ENCODE assay signal across 12 mouse cellular contexts in the genomic region with DNA sequence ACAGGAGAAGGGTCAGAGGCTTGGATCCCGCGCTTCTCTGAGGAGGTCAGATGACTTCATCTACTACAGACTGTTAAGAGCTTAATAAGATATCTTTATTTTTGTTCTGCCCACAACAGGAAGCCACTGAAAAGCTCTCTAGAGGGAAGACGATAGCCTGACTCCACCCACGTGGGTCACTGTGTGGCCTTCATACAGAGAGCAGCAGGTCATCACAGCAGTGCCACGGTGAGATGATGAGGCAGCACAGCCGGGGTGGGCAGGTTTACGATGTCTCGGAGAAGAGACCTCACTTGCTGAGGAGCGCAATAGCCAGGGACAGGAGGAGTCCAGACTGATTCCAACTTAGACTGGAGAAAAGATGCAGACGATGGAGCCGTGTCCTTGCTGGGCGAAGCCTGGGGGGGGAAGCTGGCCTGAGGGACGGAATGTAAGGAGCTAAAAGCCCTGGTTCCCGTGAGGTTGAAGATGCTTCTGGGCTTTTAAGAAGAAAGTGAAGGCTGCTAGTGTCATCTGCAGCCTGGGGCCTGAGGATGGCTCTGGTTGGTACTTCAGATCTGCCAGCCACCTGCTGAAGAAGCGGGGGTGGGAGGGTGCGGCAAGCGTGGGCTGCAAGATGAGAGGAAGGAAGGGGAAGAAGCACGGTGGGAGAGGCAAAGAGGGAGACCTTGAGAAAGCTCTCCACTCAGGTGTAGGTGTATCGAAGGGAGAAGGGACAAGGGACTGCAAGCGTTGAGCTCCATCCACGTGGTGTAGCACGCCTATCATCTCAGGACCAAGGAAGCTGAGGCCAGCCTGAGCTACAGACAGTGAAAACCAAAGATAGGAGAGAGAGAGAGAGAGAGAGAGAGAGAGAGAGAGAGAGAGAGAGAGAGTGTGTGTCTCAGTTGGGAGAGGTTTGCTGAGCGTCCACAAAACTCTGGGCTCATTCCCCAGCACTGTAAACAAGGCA.
DNase-seq lines count a peak whose midpoint lies in the region; TF ChIP-seq lines count a peak whose summit lies in the region.
"Had no signal": no experiment of that assay in that cellular context is flagged by ENCODE, and none has a peak within 500 bp of the region (broad histone marks: within the 10 kb centered on the region; RNA-seq: fewer than 3 reads in every experiment).

No protein-coding gene starts in this region.

- H3K36me3 ChIP-seq in small intestine, adult 2 months (ENCODE audit: control insufficient read depth, insufficient read depth, low read length) = no peaks in the 10 kb centered on the region
- H3K36me3 ChIP-seq: neural tube, embryonic 13.5 days had no signal

- H3K4me3 ChIP-seq in small intestine, adult 2 months (ENCODE audit: low read depth, low read length) = peak overlapping the region; percentile 40
- H3K4me3 ChIP-seq: heart, adult 2 months; neural tube, embryonic 13.5 days had no signal

- H3K4me1 ChIP-seq in small intestine, adult 2 months (ENCODE audit: control insufficient read depth, insufficient read depth, insufficient read length, low read length) = no peaks in the 10 kb centered on the region; the same call in 1 of the 2 replicates
- H3K4me1 ChIP-seq: neural tube, embryonic 13.5 days had no signal

- H3K27me3 ChIP-seq in small intestine, adult 2 months (ENCODE audit: control insufficient read depth, insufficient read depth, low read length) = no peaks in the 10 kb centered on the region
- H3K27me3 ChIP-seq: neural tube, embryonic 13.5 days had no signal

- WGBS in small intestine, adult 2 months = 67% methylated on average over 23 of the region's 23 CpGs

- TF ChIP-seq CTCF in small intestine, adult 2 months (IDR thresholded peaks at IDR 0.05; ENCODE audit: extremely low read depth, insufficient read length, insufficient replicate concordance, low read depth, low read length) = no peak

- no peak for TF ChIP-seq POLR2A in small intestine, adult 2 months (IDR thresholded peaks at IDR 0.05; ENCODE audit: low read depth, low read length)

- peak overlapping the region; percentile 70 for H3K27ac ChIP-seq in small intestine, adult 2 months (ENCODE audit: insufficient read depth, low read depth, low read length)
- H3K27ac ChIP-seq: heart, adult 2 months; neural tube, embryonic 13.5 days; stomach, postnatal 0 days had no signal

- peak; percentile 18 to 25 for DNase-seq in right cerebral cortex, postnatal 10 days (ENCODE audit: low spot score in 2 of 2)
- DNase-seq in right cerebral cortex, adult 2 months (ENCODE audit: low spot score in 2 of 2) = no peak
- DNase-seq in induced T-regulatory cell, adult 2 months (ENCODE audit: low read depth) = peak; percentile 90
- DNase-seq in cerebellum, postnatal 25 days = no peak
- no peak for DNase-seq in adrenal gland, adult (ENCODE audit: inconsistent age in 2 of 2, low spot score in 1 of 2)
- DNase-seq in heart, postnatal 36 days = no peak
- DNase-seq: cerebellum, adult 8-10 months; layer of hippocampus, adult 9-11 months had no signal

- intact Hi-C loops in heart, postnatal 36 days (cut with DNase I) = no loop called here

Comparison
In these comparisons a context has a peak if more than half of its experiments do, and no peak if none do; other contexts are left out.
1. DNase-seq: peak in right cerebral cortex, postnatal 10 days (2 of 2) and induced T-regulatory cell, adult 2 months (single experiment); none in right cerebral cortex, adult 2 months (0 of 2), cerebellum, postnatal 25 days (0 of 2), adrenal gland, adult (0 of 2) and heart, postnatal 36 days (0 of 2).